13 mouse cellular contexts compared by ENCODE assay signal in the genomic region with DNA sequence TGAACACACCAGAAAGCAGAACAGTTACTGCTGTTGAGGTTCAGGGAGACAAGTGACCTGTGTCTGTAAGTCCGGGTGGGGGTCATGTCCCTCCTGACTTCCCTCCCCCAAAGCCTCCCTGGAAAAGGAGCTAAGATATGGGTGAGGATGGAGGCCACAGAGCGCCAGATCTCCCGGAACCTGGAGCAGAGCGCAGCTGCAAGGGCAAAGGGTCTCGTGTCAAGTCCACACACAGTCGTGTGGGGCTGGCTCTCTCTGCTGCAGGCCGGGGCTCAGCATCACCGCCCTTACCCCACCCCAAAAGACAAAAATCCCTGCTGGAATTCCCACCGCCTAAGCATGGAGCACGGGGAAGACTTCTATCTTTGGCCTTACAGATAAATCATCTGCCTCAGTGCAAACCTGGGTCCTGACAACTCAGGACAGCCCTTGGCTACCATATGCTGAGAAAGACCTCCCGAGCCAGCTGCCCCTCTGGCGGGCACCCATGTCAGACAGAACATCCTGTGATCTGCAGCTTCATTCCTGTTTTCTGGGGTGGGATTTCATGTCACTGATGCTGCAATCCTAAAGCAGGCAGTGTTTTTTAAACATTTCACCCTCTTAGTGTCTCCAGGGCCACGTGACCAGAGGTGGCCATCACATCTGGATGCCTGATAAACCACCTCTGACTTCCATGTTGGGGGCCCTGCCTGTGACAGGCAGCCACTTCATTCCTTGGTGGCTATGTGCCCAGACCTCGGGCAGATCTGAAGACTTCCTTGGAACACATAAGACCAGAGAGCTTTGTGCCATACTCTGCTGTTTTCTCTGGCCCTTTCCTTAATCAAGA.
DNase-seq lines count a peak whose midpoint lies in the region; ATAC-seq and TF ChIP-seq lines count a peak whose summit lies in the region.
"Had no signal": no experiment of that assay in that cellular context is flagged by ENCODE, and none has a peak within 500 bp of the region (broad histone marks: within the 10 kb centered on the region; RNA-seq: fewer than 3 reads in every experiment).

No protein-coding gene starts in this region.

- 71% methylated on average over 14 of the region's 14 CpGs for WGBS in intestine, embryonic 15.5 days
- WGBS in intestine, postnatal 0 days: 84% methylated on average over 14 of the region's 14 CpGs
- WGBS in midbrain, embryonic 14.5 days: 87% methylated on average over 14 of the region's 14 CpGs
- WGBS in midbrain, embryonic 11.5 days: 83% methylated on average over 14 of the region's 14 CpGs
- whole genome bisulfite sequencing in forebrain, embryonic 11.5 days: 85% methylated on average over 14 of the region's 14 CpGs

- no peak for TF ChIP-seq CTCF in intestine, postnatal 0 days (IDR thresholded peaks at IDR 0.05; ENCODE audit: low read depth)

- H3K9me3 ChIP-seq in intestine, embryonic 15.5 days: no peaks in the 10 kb centered on the region
- H3K9me3 ChIP-seq in intestine, postnatal 0 days (ENCODE audit: control insufficient read depth): no peaks in the 10 kb centered on the region
- no peaks in the 10 kb centered on the region for H3K9me3 ChIP-seq in midbrain, embryonic 14.5 days (ENCODE audit: control insufficient read depth, low read length)
- H3K9me3 ChIP-seq in midbrain, embryonic 11.5 days (ENCODE audit: control insufficient read depth, low read length): no peaks in the 10 kb centered on the region
- no peaks in the 10 kb centered on the region for H3K9me3 ChIP-seq in forebrain, embryonic 11.5 days (ENCODE audit: control insufficient read depth, low read length)
- H3K9me3 ChIP-seq: neural tube, embryonic 12.5 days had no signal

- no peak overlapping the region for H3K4me3 ChIP-seq in intestine, embryonic 15.5 days (replicated peaks)
- H3K4me3 ChIP-seq in intestine, postnatal 0 days (ENCODE audit: low read depth, low read length): no peak overlapping the region
- H3K4me3 ChIP-seq in midbrain, embryonic 14.5 days (replicated peaks; ENCODE audit: low read depth, low read length): no peak overlapping the region
- H3K4me3 ChIP-seq in midbrain, embryonic 11.5 days (ENCODE audit: low read depth, low read length): no peak overlapping the region
- H3K4me3 ChIP-seq in forebrain, embryonic 11.5 days (ENCODE audit: low read depth, low read length): no peak overlapping the region
- H3K4me3 ChIP-seq: layer of hippocampus, adult 2 months; neural tube, embryonic 12.5 days had no signal

- DNase-seq in gastrocnemius, postnatal 10 days: peak; percentile 4
- DNase-seq in gastrocnemius, postnatal 25 days: no peak
- no peak for DNase-seq in midbrain, embryonic 14.5 days
- no peak for DNase-seq in midbrain, embryonic 11.5 days (ENCODE audit: low spot score, missing footprints)
- DNase-seq in forebrain, embryonic 11.5 days (ENCODE audit: low spot score): no peak
- DNase-seq: cerebellum, adult 11-12 months; retina, postnatal 1 day had no signal

- H3K36me3 ChIP-seq in intestine, embryonic 15.5 days: no peaks in the 10 kb centered on the region
- H3K36me3 ChIP-seq in intestine, postnatal 0 days (ENCODE audit: control insufficient read depth, insufficient read depth): no peaks in the 10 kb centered on the region
- peaks cover 14% of the 10 kb centered on the region; the same call in 1 of the 2 replicates for H3K36me3 ChIP-seq in midbrain, embryonic 14.5 days (ENCODE audit: control insufficient read depth, insufficient read depth, low read length)
- no peaks in the 10 kb centered on the region for H3K36me3 ChIP-seq in midbrain, embryonic 11.5 days (ENCODE audit: control insufficient read depth, insufficient read depth, low read length)
- no peaks in the 10 kb centered on the region for H3K36me3 ChIP-seq in forebrain, embryonic 11.5 days (ENCODE audit: control insufficient read depth, insufficient read depth, low read length)

- peak; percentile 28; the same call in 1 of the 2 replicates for ATAC-seq in intestine, embryonic 15.5 days
- no peak for ATAC-seq in intestine, postnatal 0 days
- no peak for ATAC-seq in midbrain, embryonic 14.5 days (ENCODE audit: low FRiP score, low TSS enrichment)
- no peak for ATAC-seq in midbrain, embryonic 11.5 days (ENCODE audit: low FRiP score)
- no peak for ATAC-seq in megakaryocyte, adult 5-6 weeks (ENCODE audit: poor library complexity, severe bottlenecking)
- ATAC-seq in forebrain, embryonic 11.5 days (replicated peaks; ENCODE audit: low FRiP score): no peak
- ATAC-seq: inflammation-experienced regulatory T-cells, adult 6 months had no signal

- peaks cover 13% of the 10 kb centered on the region for H3K4me1 ChIP-seq in intestine, embryonic 15.5 days (replicated peaks)
- no peaks in the 10 kb centered on the region for H3K4me1 ChIP-seq in intestine, postnatal 0 days (replicated peaks; ENCODE audit: control insufficient read depth, insufficient read depth, low read length)
- peaks cover 3% of the 10 kb centered on the region; the same call in 1 of the 2 replicates for H3K4me1 ChIP-seq in midbrain, embryonic 14.5 days (ENCODE audit: control insufficient read depth, insufficient read depth, low read length)
- peaks cover 13% of the 10 kb centered on the region for H3K4me1 ChIP-seq in midbrain, embryonic 11.5 days (ENCODE audit: control insufficient read depth, insufficient read depth, low read length)
- H3K4me1 ChIP-seq in forebrain, embryonic 11.5 days (replicated peaks; ENCODE audit: control insufficient read depth, insufficient read depth, low read length): 0 out of 2 replicates have a peak, but pooled peaks cover 2% of the 10 kb centered on the region

- H3K27me3 ChIP-seq in intestine, embryonic 15.5 days (replicated peaks): no peaks in the 10 kb centered on the region
- no peaks in the 10 kb centered on the region for H3K27me3 ChIP-seq in intestine, postnatal 0 days (replicated peaks; ENCODE audit: control insufficient read depth, insufficient read depth, low read length)
- no peaks in the 10 kb centered on the region for H3K27me3 ChIP-seq in midbrain, embryonic 14.5 days (ENCODE audit: control insufficient read depth, insufficient read depth, low read length)
- no peaks in the 10 kb centered on the region for H3K27me3 ChIP-seq in midbrain, embryonic 11.5 days (ENCODE audit: control insufficient read depth, insufficient read depth, low read length)
- no peaks in the 10 kb centered on the region for H3K27me3 ChIP-seq in forebrain, embryonic 11.5 days (ENCODE audit: control insufficient read depth, insufficient read depth, low read length)
- H3K27me3 ChIP-seq: neural tube, embryonic 12.5 days had no signal

- no peak overlapping the region for H3K9ac ChIP-seq in intestine, embryonic 15.5 days
- H3K9ac ChIP-seq in intestine, postnatal 0 days (ENCODE audit: low read depth, low read length): no peak overlapping the region
- no peak overlapping the region for H3K9ac ChIP-seq in midbrain, embryonic 14.5 days (replicated peaks; ENCODE audit: low read length)
- no peak overlapping the region for H3K9ac ChIP-seq in midbrain, embryonic 11.5 days (ENCODE audit: low read length)
- H3K9ac ChIP-seq in forebrain, embryonic 11.5 days (ENCODE audit: low read length): no peak overlapping the region
- H3K9ac ChIP-seq: neural tube, embryonic 12.5 days had no signal

- H3K4me2 ChIP-seq in intestine, embryonic 15.5 days (replicated peaks): no peak overlapping the region
- H3K4me2 ChIP-seq in intestine, postnatal 0 days (replicated peaks; ENCODE audit: low read depth): no peak overlapping the region
- no peak overlapping the region for H3K4me2 ChIP-seq in midbrain, embryonic 14.5 days (ENCODE audit: low read length)
- H3K4me2 ChIP-seq in midbrain, embryonic 11.5 days: no peak overlapping the region
- H3K4me2 ChIP-seq in forebrain, embryonic 11.5 days (ENCODE audit: low read depth, low read length, severe bottlenecking): no peak overlapping the region
- H3K4me2 ChIP-seq: neural tube, embryonic 12.5 days had no signal

- H3K27ac ChIP-seq in intestine, embryonic 15.5 days: no peak overlapping the region
- no peak overlapping the region for H3K27ac ChIP-seq in intestine, postnatal 0 days (ENCODE audit: low read depth, low read length)
- peak overlapping the region; percentile 41; the same call in 1 of the 2 replicates for H3K27ac ChIP-seq in midbrain, embryonic 14.5 days (replicated peaks; ENCODE audit: low read depth, low read length)
- no peak overlapping the region for H3K27ac ChIP-seq in midbrain, embryonic 11.5 days (ENCODE audit: low read depth, low read length)
- no peak overlapping the region for H3K27ac ChIP-seq in forebrain, embryonic 11.5 days (ENCODE audit: low read depth, low read length)
- H3K27ac ChIP-seq: layer of hippocampus, adult 2 months; neural tube, embryonic 12.5 days had no signal
